Mouse (Mus musculus): ENCODE results near the gene Endou. TPM values are rescaled to one million over a fixed set of nuclear protein-coding genes. Genes with fewer than 3 reads are reported as not detected.

Gene Endou
- polyA plus RNA-seq, 1 experiment from 2014 or later: 0.45 TPM

DNA sequence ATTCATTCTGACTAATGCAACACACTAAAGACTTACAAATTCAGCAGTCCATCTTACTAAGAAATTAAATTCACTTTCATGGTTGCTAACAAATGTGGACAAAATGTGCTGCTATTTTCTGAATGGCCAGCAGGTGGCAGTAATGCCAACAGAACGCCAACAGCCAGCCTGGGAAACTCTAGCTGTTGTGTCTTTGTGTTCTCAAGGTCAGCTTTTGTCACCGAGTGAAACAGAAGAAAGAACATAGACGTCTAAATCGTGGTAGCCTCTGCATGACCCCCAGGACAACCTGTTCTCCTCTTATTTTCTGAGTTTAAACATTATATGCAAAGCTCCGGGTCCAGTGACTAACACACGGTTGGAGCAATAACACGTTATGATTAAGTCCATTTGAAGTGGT is 63.7 kb downstream of the Endou start:
- H3K9me3 ChIP-seq (ENCODE audit: low read length): no peaks in the 10 kb centered on the region
- H3K36me3 ChIP-seq (ENCODE audit: insufficient read depth, low read length): no peaks in the 10 kb centered on the region
- no peak overlapping the region for H3K9ac ChIP-seq (replicated peaks; ENCODE audit: low read length)
- H3K4me2 ChIP-seq (replicated peaks; ENCODE audit: low read depth, low read length): no peak overlapping the region
- ATAC-seq (ENCODE audit: low FRiP score, low TSS enrichment): no peak
- no peak overlapping the region for H3K27ac ChIP-seq (ENCODE audit: low read length)
- whole genome bisulfite sequencing: 35% methylated on average over 7 of the region's 7 CpGs
- H3K4me1 ChIP-seq (ENCODE audit: insufficient read depth, low read length): peaks cover 4% of the 10 kb centered on the region; the same call in 1 of the 2 replicates
- no peak overlapping the region for H3K4me3 ChIP-seq (ENCODE audit: low read length)
- no peaks in the 10 kb centered on the region for H3K27me3 ChIP-seq (ENCODE audit: insufficient read depth, low read length)

DNA sequence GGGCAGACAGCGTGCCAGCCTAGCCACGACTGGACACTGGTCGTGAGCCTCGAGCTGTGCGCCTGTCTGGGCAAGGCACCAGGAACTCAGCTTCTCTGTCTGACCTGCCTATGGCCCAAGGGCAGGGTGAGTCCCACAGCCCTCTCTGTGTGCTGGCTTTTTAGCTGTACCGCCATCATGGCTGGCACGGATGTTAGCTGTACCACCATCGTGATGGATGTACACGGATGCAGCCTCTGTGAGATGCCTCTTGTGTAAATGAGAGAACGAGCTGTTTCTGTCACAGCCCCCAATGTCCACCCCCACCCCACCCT is 64.7 kb downstream of the Endou start:
- Histone ChIP-seq H3K27me3 (ENCODE audit: insufficient read depth, low read length) (no peaks in the 10 kb centered on the region), H3K9me3 (ENCODE audit: low read length) (no peaks in the 10 kb centered on the region), H3K4me2 (replicated peaks; ENCODE audit: low read depth, low read length) (no peak overlapping the region), H3K4me3 (ENCODE audit: low read length) (no peak overlapping the region), H3K27ac (ENCODE audit: low read length) (no peak overlapping the region), H3K36me3 (ENCODE audit: insufficient read depth, low read length) (no peaks in the 10 kb centered on the region), H3K4me1 (ENCODE audit: insufficient read depth, low read length) (no peaks in the 10 kb centered on the region), H3K9ac (replicated peaks; ENCODE audit: low read length) (no peak overlapping the region)
- no peak for ATAC-seq (ENCODE audit: low FRiP score, low TSS enrichment)
- 94% methylated on average over 10 of the region's 10 CpGs for WGBS

DNA sequence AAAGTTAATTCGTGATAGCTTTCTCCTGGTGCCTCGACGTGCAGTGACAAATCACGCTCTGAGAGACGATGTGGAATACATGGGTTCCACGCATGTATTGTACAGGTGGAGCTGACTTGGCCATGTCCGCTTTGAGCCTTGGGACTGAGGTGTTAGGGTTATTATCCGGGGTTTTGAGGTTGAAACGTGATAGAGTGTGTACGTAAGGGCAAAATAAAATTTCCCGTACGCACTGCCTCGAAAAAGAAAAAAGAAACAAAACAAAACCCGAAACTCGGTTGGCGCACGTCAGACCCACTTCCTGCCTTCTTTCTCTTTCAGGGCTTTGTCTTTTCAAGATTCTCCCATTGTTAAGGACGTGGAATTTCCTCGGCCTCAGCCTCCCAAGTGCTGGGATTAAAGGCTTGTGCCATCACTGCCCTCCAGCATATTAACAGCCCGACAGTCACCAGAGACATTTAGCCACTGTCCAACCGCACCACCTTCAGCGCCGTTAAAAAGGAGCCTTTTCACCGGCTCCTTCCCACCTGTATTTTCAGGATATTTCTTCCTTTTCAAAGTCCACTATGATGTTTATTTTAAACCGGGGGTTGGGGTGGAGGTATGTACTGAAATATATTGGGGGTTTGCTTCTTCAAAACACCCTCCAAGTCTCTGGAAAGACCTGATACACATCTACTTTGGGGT is 65.2 kb downstream of the Endou start:
- no peak overlapping the region for H3K4me2 ChIP-seq (replicated peaks; ENCODE audit: low read depth, low read length)
- no peaks in the 10 kb centered on the region for H3K4me1 ChIP-seq (ENCODE audit: insufficient read depth, low read length)
- no peaks in the 10 kb centered on the region for H3K36me3 ChIP-seq (ENCODE audit: insufficient read depth, low read length)
- no peaks in the 10 kb centered on the region for H3K27me3 ChIP-seq (ENCODE audit: insufficient read depth, low read length)
- ATAC-seq (ENCODE audit: low FRiP score, low TSS enrichment): no peak
- no peak overlapping the region for H3K9ac ChIP-seq (replicated peaks; ENCODE audit: low read length)
- no peak overlapping the region for H3K4me3 ChIP-seq (ENCODE audit: low read length)
- no peak overlapping the region for H3K27ac ChIP-seq (ENCODE audit: low read length)
- H3K9me3 ChIP-seq (ENCODE audit: low read length): no peaks in the 10 kb centered on the region
- WGBS: 75% methylated on average over 25 of the region's 25 CpGs

DNA sequence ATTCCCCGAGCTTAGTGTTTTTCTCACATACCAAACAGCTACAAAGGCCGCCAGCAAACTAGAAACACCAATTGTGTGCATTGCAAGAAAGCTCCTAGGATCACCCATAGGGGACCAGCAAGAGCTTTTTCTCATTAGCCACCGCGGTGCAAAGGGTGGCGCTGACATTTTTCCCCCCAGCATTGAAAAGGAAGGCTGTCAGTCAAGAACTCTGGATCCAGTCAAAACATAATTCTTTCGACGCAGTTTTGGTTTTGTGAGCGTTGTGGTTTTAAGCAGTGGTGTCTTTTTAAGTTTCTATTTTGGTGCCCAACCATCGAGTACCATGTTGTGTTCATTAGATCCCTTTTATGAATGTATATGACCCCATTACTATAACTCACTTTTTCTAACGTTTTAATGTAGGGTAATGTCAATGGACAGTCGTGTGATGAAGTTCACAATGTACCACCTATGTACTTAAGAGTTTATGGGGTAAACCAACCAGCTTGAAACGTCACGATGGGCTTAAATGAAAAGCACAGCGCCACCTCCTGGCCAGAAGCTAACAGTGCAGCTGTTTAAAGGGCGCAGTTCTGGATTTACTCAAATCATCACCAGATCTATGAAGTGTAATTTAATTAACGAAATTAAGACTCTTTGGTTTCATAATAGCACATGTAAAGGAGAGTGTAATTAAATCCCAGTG is 66.0 kb downstream of the Endou start:
- no peaks in the 10 kb centered on the region for H3K4me1 ChIP-seq (ENCODE audit: insufficient read depth, low read length)
- 65% methylated on average over 16 of the region's 16 CpGs for WGBS
- H3K9me3 ChIP-seq (ENCODE audit: low read length): no peaks in the 10 kb centered on the region
- no peaks in the 10 kb centered on the region for H3K36me3 ChIP-seq (ENCODE audit: insufficient read depth, low read length)
- no peak overlapping the region for H3K4me2 ChIP-seq (replicated peaks; ENCODE audit: low read depth, low read length)
- ATAC-seq (ENCODE audit: low FRiP score, low TSS enrichment): no peak
- H3K4me3 ChIP-seq (ENCODE audit: low read length): no peak overlapping the region
- no peak overlapping the region for H3K9ac ChIP-seq (replicated peaks; ENCODE audit: low read length)
- H3K27me3 ChIP-seq (ENCODE audit: insufficient read depth, low read length): no peaks in the 10 kb centered on the region
- H3K27ac ChIP-seq (ENCODE audit: low read length): no peak overlapping the region

DNA sequence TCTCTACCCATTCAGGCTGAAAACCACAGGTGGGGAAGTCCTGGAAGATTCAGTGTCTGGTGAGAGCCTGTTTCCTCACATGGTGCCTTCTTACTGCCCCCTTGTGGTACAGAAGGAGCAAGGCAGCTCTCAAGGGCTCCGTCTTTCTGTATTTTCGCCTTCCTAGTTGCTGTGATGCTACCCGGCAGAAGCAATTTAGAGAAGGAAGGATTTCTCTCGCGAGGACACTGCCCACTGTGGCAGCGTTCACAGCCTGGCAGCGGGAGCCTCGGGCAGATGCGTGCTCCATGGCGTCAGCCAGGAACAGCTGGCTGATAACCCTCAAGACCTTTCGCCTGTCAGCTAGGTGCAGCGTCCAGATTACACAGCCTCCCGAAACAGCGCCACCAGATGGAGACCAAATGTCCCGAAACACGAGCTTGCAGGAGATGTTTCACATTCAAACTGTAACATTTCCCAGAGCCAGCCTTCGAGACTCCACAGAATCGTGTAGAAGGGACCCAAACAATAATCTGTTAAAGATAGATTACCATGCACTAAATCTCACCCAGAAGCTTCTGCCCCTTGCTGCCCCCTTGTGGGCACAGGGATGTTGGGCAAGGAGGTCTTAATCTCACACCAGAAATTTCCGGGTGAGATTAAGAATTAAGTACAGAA is 67.3 kb downstream of the Endou start:
- Histone ChIP-seq H3K27ac (ENCODE audit: low read length) (no peak overlapping the region), H3K36me3 (ENCODE audit: insufficient read depth, low read length) (no peaks in the 10 kb centered on the region), H3K4me1 (ENCODE audit: insufficient read depth, low read length) (no peaks in the 10 kb centered on the region), H3K4me3 (ENCODE audit: low read length) (peak overlapping the region; percentile 56), H3K27me3 (ENCODE audit: insufficient read depth, low read length) (no peaks in the 10 kb centered on the region), H3K9ac (replicated peaks; ENCODE audit: low read length) (peak overlapping the region; percentile 63), H3K4me2 (replicated peaks; ENCODE audit: low read depth, low read length) (peak overlapping the region; percentile 91), H3K9me3 (ENCODE audit: low read length) (no peaks in the 10 kb centered on the region)
- 5% methylated on average over 19 of the region's 19 CpGs for WGBS
- ATAC-seq (ENCODE audit: low FRiP score, low TSS enrichment): peak; percentile 55; the same call in 1 of the 2 replicates

Other genes starting within 250 kb of the Endou start
- gene Rpap3, start 25.5 kb downstream of the Endou start, polyA plus RNA-seq (2015; fragmentation: Nextera tagmentation; extraction: Ambion mirVana): 31.0 and 33.0 TPM in 2 replicates
- 36.3 and 36.4 TPM in 2 replicates for gene Rapgef3, start 36.6 kb upstream of the Endou start, polyA plus RNA-seq (2015; fragmentation: Nextera tagmentation; extraction: Ambion mirVana)
- gene Slc48a1, start 47.2 kb upstream of the Endou start, polyA plus RNA-seq (2015; fragmentation: Nextera tagmentation; extraction: Ambion mirVana): 81.7 and 81.9 TPM in 2 replicates
- 37.3 and 40.0 TPM in 2 replicates for gene Hdac7, start 113.2 kb upstream of the Endou start, polyA plus RNA-seq (2015; fragmentation: Nextera tagmentation; extraction: Ambion mirVana)
- 9.6 and 10.5 TPM in 2 replicates for gene Vdr, start 179.3 kb upstream of the Endou start, polyA plus RNA-seq (2015; fragmentation: Nextera tagmentation; extraction: Ambion mirVana)
- 56.0 and 61.3 TPM in 2 replicates for gene Tmem106c, start 232.9 kb upstream of the Endou start, polyA plus RNA-seq (2015; fragmentation: Nextera tagmentation; extraction: Ambion mirVana)

All from kidney, embryonic 16.5 days (tissue).